Mouse (Mus musculus) kidney, embryonic 15.5 days (tissue): ENCODE data around the gene Piezo1. TPM values are rescaled to one million over a fixed set of nuclear protein-coding genes. Genes with fewer than 3 reads are reported as not detected.
"Not testable (repeated sequence)": the region's sequence is repeated elsewhere in the genome, so short reads cannot be mapped to it uniquely, and the experiment has no call there.

Source experiments
- ATAC-seq: fragments of 200-750 bp; cut with Nextera tagmentation; replicated peaks from 2 replicates; pipeline ENCODE4 v1.8.0; 2017; ENCODE audit warnings: moderate TSS enrichment; ENCODE audit not compliant: low FRiP score
- H3K27ac ChIP-seq: fragments of 300-500 bp; sonication (generic); 2 replicates; pipeline ENCODE4 v1.5.1; 2015; ENCODE audit warnings: mild to moderate bottlenecking, inconsistent platforms
- H3K27me3 ChIP-seq: fragments of 300-500 bp; sonication (generic); 2 replicates; pipeline ENCODE4 v1.6.1; 2015; ENCODE audit warnings: inconsistent platforms
- H3K36me3 ChIP-seq: fragments of 300-500 bp; sonication (generic); 2 replicates; pipeline ENCODE4 v1.6.1; 2015; ENCODE audit warnings: inconsistent platforms
- H3K4me1 ChIP-seq: fragments of 300-500 bp; sonication (generic); 2 replicates; pipeline ENCODE4 v1.6.1; 2015; ENCODE audit warnings: inconsistent platforms
- H3K4me2 ChIP-seq: fragments of 300-500 bp; sonication (generic); 2 replicates; pipeline ENCODE4 v1.6.1; 2015; ENCODE audit warnings: moderate library complexity, mild to moderate bottlenecking, inconsistent platforms
- H3K4me3 ChIP-seq: fragments of 300-500 bp; sonication (generic); replicated peaks from 2 replicates; pipeline ENCODE4 v1.5.1; 2015; ENCODE audit warnings: mild to moderate bottlenecking, inconsistent platforms
- H3K9ac ChIP-seq: fragments of 300-500 bp; sonication (generic); 2 replicates; pipeline ENCODE4 v1.6.1; 2015; ENCODE audit warnings: mild to moderate bottlenecking, inconsistent platforms
- H3K9me3 ChIP-seq: fragments of 300-500 bp; sonication (generic); replicated peaks from 2 replicates; pipeline ENCODE4 v1.6.1; 2016; ENCODE audit warnings: inconsistent platforms
- WGBS: fragments of 180-500 bp; shearing (Covaris S2); methylation state at CpG from one replicate; pipeline ENCODE4 v1.1.7; 2015; ENCODE audit warnings: mixed read lengths; 5-methylcytosine and 5-hydroxymethylcytosine counted together
- polyA plus RNA-seq: library from polyadenylated mRNA; unstranded; fragments of >200 nt; fragmentation: Nextera tagmentation; extraction: Ambion mirVana; gene quantifications from 2 replicates; pipeline ENCODE4 v1.2.1, GENCODE M21; 2015

The Piezo1 gene
- polyA plus RNA-seq, 1 experiment from 2014 or later: 17.8 TPM

DNA sequence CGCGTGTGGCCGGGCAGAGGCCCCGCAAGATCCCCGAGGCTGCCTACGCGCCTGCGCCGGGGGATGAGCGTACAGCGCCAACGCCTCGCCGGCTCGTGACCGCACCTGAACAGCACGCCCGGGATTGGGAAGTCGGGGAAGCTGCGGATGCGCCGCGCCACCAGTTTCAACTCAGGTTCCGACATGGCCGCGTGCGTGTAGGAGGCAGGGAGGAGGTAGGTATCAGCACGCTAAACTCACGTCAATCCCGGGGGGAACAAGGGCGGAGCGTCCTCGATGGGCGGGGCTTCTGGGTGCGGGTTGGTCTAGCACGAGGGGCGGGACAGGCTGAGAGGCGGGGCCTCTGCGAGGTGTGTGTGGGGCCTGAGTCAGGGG, 25.5 kb upstream of the Piezo1 start, which contains the start of gene Aprt:
Gene Aprt (minus strand): TSS at position 262 of the 375 bp plus-strand sequence.
- peaks cover 29% of the 10 kb centered on the region for H3K36me3 ChIP-seq
- H3K27me3 ChIP-seq: no peaks in the 10 kb centered on the region
- H3K4me2 ChIP-seq: peak within 1 kb of the TSS; percentile 89
- H3K9ac ChIP-seq: peak within 1 kb of the TSS; percentile 73
- peak within 1 kb of the TSS; percentile 83 for H3K4me3 ChIP-seq
- peaks cover 69% of the 10 kb centered on the region for H3K4me1 ChIP-seq
- WGBS: under 1% methylated on average over 39 of the region's 39 CpGs
- H3K9me3 ChIP-seq: no peaks in the 10 kb centered on the region
- peak; percentile 87 for ATAC-seq
- H3K27ac ChIP-seq: peak within 1 kb of the TSS; percentile 87

DNA sequence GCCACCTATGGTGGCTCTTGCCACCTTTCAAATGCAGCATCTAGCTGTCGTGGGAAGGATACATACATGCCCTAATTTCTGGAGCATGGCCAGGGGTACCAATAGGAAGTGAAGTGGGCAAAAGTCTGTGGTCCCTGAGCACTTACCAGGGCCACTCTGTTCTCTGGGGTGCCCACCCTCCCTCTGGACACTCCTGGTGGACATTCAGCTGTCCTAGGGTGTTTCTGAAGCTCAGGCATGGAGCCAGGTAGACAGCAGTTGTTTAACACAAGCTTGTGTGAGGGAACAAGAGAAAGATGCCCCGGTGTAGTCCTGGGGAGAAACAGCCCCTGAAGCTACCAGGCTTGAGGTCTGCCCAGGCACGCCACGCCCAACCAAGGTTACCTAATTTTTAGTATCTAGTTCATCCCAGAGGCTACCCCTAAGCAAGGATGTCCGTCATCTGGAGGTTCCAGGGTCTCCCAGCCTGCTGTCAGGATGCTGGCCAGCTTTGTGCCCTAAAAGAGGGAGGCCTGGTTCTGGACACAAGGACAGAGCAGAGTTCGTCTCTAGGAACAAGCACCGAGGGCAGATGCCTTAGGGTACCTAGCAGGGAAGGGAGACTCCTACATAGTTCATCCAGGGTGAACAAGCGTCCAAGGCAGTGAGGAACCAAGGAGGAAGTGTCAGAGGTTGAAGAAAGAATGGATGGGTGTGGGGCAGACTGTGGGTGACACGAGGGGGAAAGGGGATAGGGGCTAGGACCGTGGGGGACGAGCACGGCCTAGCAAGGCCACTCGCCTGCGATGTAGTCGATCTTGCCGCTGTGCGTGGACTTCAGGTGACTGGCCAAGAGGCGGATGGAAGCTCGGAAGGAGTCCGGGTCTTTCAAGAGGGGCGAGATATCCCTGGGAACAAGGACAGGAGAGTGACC, 24.9 kb upstream of the Piezo1 start:
- H3K27ac ChIP-seq: peak overlapping the region; percentile 87
- no peaks in the 10 kb centered on the region for H3K9me3 ChIP-seq
- H3K27me3 ChIP-seq: no peaks in the 10 kb centered on the region
- peak overlapping the region; percentile 83 for H3K4me3 ChIP-seq
- peaks cover 69% of the 10 kb centered on the region for H3K4me1 ChIP-seq
- WGBS: 18% methylated on average over 21 of the region's 21 CpGs
- peak; percentile 7 for ATAC-seq
- peaks cover 35% of the 10 kb centered on the region for H3K36me3 ChIP-seq
- peak overlapping the region; percentile 73 for H3K9ac ChIP-seq
- peak overlapping the region; percentile 89 for H3K4me2 ChIP-seq

DNA sequence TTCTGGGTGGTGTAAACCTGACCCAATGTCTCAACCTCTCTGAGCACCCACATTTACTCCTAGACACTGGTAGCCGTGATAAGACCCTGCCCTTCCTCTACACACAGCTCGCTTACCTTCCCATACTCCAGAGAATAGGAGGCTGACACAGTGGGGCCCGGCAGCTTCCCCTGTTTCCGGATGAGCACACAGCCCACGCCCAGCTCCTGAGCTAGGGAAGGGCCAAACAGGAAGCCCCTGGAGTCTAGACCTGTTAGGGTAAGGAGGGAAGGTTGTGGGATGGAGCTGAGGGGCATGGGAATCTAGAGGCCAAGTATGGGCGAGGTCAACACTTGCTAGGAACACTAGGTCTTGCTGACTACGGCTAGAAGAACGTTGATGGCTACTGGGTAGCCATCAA, 24.2 kb upstream of the Piezo1 start:
- peak overlapping the region; percentile 89 for H3K4me2 ChIP-seq
- 43% methylated on average over 8 of the region's 8 CpGs for WGBS
- peak overlapping the region; percentile 67 for H3K27ac ChIP-seq
- no peaks in the 10 kb centered on the region for H3K9me3 ChIP-seq
- H3K36me3 ChIP-seq: peaks cover 42% of the 10 kb centered on the region
- H3K27me3 ChIP-seq: no peaks in the 10 kb centered on the region
- no peak for ATAC-seq
- H3K9ac ChIP-seq: no peak overlapping the region
- H3K4me3 ChIP-seq: peak overlapping the region; percentile 83
- peaks cover 67% of the 10 kb centered on the region for H3K4me1 ChIP-seq

DNA sequence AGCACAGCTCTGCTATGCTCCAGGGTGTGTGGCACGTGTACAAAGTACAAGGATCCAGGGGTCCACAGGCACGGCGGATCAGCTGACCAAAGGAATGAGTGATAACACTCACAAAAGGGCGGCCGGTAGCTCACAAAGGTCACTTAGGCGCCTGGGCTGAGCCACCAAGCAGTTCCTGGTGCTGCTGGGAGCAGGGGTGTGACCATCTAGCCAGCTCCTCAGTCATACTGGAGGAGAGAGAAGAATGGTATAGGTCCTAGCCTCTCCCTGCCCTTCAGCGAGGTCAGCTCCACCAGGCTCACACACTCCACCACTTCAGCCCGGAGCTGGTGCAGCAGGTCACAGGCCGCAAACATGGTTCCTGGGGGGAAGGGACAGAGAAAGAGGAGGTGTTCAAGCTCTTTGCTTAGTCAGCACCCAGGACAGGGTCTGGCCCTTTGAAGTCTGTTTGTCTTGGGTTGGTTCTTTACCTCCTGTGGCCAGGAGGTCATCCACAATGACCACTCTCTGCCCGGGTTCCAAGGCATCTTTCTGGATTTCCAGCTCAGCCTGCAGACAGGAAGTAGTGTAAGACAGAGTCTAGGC, 23.6 kb upstream of the Piezo1 start:
- Histone ChIP-seq H3K27ac (peak overlapping the region; percentile 67), H3K36me3 (peaks cover 47% of the 10 kb centered on the region), H3K4me3 (peak overlapping the region; percentile 83), H3K9ac (no peak overlapping the region), H3K4me2 (peak overlapping the region; percentile 89), H3K27me3 (no peaks in the 10 kb centered on the region), H3K9me3 (no peaks in the 10 kb centered on the region), H3K4me1 (peaks cover 66% of the 10 kb centered on the region)
- ATAC-seq: no peak
- 41% methylated on average over 10 of the region's 10 CpGs for WGBS

DNA sequence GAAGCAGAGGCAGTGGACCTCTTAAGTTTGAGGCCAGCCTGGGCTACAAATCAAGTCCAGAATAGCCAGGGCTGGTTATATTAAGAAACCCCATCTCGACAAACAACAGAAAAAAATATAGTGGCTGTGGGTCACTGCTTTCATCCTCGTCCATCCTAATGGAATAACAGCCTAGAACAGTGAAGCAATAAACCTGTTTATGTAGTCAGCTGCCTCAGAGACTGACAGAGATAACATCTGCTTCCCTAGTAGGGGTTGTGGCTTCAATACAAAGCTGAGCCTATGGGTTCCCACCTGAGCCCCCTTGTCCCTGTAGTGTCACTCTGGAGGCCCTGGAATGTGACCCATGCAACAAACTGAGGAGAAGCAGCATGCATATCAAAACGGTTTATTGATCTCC, 23.1 kb upstream of the Piezo1 start:
- Histone ChIP-seq H3K9me3 (no peaks in the 10 kb centered on the region), H3K27me3 (no peaks in the 10 kb centered on the region), H3K4me2 (peak overlapping the region; percentile 89; the same call in 1 of the 2 replicates), H3K4me1 (peaks cover 66% of the 10 kb centered on the region), H3K36me3 (peaks cover 52% of the 10 kb centered on the region), H3K9ac (no peak overlapping the region), H3K4me3 (no peak overlapping the region), H3K27ac (peak overlapping the region; percentile 67)
- no peak for ATAC-seq
- WGBS: 27% methylated on average over 3 of the region's 3 CpGs

DNA sequence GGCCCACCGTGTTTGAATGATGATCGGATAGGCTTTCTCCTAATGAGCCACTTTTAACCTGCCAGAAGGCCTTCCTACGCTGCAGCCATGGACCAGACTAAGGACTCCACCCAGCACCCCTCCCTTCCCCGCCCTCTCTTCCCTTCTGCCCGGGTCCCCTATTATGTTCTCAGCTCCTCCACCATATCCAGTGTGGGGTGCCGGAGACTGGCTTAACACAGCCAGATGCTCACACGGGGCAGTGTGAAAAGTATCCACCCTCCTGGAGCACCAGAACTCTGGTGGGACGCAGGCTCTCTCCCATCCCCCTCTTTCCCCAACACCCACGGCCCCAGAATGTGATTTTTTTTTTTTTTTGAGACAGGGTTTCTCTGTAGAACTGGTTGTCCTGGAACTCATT, 22.4 kb upstream of the Piezo1 start:
- H3K9me3 ChIP-seq: no peaks in the 10 kb centered on the region
- peaks cover 66% of the 10 kb centered on the region for H3K4me1 ChIP-seq
- no peak overlapping the region for H3K4me3 ChIP-seq
- no peak overlapping the region for H3K4me2 ChIP-seq
- peak overlapping the region; percentile 67; the same call in 1 of the 2 replicates for H3K27ac ChIP-seq
- H3K9ac ChIP-seq: no peak overlapping the region
- no peaks in the 10 kb centered on the region for H3K27me3 ChIP-seq
- peaks cover 54% of the 10 kb centered on the region for H3K36me3 ChIP-seq
- ATAC-seq: no peak
- WGBS: 54% methylated on average over 9 of the region's 9 CpGs

DNA sequence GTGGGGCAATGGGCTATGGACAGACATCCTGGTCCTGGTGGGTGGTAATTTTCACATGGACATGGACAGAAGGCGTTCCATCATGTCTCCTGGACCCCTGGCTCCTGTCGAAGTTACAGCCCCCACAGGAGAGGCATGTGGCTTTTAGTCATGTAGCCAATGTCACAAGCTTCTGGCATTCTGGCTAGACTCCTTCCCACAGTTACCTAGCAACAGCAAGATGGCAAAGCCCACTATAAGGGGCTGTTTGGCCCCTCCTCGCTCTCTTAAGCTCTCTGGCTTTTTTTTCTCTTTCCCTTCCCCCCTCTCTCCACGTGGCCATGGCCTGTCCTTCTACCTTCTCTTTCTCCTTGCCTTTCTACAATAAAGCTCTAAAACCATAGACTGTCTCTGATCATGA, 22.0 kb upstream of the Piezo1 start:
- peak overlapping the region; percentile 10; the same call in 1 of the 2 replicates for H3K27ac ChIP-seq
- H3K4me2 ChIP-seq, H3K4me3 ChIP-seq, H3K27me3 ChIP-seq, H3K9ac ChIP-seq, ATAC-seq, H3K9me3 ChIP-seq: not testable (repeated sequence)
- H3K4me1 ChIP-seq: peaks cover 66% of the 10 kb centered on the region
- H3K36me3 ChIP-seq: peaks cover 54% of the 10 kb centered on the region
- 49% methylated on average over 4 of the region's 4 CpGs for WGBS

DNA sequence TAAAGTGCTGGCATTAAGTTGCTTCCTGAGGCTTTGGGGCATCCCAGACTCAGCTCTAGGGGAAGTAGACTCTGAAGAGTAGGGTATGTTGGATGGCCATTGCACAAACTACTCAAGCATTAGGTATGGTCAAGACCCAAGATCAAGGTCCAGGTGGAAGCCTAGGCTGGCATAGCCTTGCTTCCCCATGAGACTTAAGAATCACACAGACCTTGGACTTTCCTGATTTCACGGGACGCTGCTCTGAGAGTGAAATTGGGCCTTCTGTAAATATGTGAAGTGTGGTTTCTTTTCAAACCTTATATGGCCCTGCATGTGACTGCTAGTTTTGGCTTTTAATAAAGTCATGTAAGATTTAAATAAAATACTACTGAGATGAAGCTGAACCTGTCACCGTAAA, 21.6 kb upstream of the Piezo1 start:
- Histone ChIP-seq H3K9ac (no peak overlapping the region), H3K27ac (0 out of 2 replicates have a peak overlapping the region, but pooled peaks have one; percentile 10), H3K4me3 (no peak overlapping the region), H3K36me3 (peaks cover 54% of the 10 kb centered on the region), H3K4me2 (no peak overlapping the region), H3K27me3 (no peaks in the 10 kb centered on the region), H3K4me1 (peaks cover 66% of the 10 kb centered on the region), H3K9me3 (no peaks in the 10 kb centered on the region)
- no peak for ATAC-seq
- WGBS: 87% methylated on average over 3 of the region's 3 CpGs

DNA sequence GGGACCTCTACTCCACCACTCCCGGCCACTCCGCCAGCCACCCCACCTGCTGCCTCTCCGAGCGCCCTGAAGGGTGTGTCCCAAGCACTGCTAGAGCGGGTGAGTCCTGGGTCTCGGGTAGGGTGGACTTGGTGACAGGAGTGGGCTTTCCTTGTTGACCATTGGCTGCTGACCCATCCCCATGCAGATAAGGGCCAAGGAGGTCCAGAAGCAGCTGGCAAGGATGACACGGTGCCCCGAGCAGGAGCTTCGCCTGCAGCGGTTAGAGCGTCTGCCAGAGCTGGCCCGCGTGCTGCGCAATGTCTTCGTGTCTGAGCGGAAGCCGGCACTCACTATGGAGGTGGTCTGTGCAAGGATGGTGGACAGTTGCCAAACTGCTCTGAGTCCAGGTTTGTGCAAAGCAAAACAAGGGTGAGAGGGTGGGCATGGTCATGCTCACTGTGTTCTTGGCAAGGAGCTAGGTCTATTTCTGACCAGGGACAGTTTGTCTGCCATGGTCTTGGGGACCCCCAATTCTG, 20.7 kb upstream of the Piezo1 start:
- Histone ChIP-seq H3K36me3 (peaks cover 54% of the 10 kb centered on the region), H3K27ac (no peak overlapping the region), H3K27me3 (no peaks in the 10 kb centered on the region), H3K4me3 (no peak overlapping the region), H3K9me3 (no peaks in the 10 kb centered on the region), H3K9ac (no peak overlapping the region), H3K4me1 (peaks cover 64% of the 10 kb centered on the region), H3K4me2 (no peak overlapping the region)
- 93% methylated on average over 17 of the region's 17 CpGs for WGBS
- no peak for ATAC-seq

DNA sequence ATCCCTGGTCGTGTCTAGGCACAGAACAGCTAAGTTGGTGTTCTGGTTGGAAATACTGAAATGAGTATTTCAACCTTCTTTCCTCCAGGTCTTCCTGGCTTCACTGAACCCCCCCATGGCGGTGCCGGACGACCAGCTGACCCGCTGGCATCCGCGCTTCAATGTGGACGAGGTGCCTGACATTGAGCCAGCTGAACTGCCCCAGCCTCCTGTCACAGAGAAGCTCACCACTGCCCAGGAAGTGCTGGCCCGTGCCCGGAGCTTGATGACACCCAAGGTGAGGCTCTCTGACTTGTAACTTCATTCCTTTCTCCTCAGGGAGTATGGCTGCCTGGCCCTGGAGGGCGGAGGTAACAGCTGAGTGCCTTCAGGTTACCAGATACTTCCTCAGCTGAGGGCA, 20.0 kb upstream of the Piezo1 start:
- no peak overlapping the region for H3K4me3 ChIP-seq
- H3K4me1 ChIP-seq: peaks cover 65% of the 10 kb centered on the region
- no peak overlapping the region for H3K4me2 ChIP-seq
- no peaks in the 10 kb centered on the region for H3K9me3 ChIP-seq
- H3K9ac ChIP-seq: no peak overlapping the region
- H3K27me3 ChIP-seq: no peaks in the 10 kb centered on the region
- no peak overlapping the region for H3K27ac ChIP-seq
- no peak for ATAC-seq
- peaks cover 54% of the 10 kb centered on the region for H3K36me3 ChIP-seq
- 89% methylated on average over 11 of the region's 11 CpGs for WGBS

DNA sequence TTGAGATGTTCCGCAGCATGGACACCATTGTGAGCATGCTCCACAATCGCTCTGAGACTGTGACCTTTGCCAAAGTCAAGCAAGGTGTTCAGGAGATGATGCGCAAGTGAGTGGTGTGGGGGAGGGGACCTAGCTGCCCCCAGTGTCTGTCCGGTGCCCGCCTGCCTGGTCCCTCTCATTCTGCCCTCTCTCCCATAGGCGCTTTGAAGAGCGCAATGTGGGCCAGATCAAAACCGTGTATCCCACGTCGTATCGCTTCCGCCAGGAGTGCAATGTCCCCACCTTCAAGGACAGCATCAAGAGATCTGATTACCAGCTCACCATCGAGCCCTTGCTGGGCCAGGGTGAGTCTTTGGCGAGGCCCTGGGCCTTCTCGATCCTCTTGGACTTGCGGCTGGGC, 18.9 kb upstream of the Piezo1 start:
- Histone ChIP-seq H3K4me1 (peaks cover 53% of the 10 kb centered on the region), H3K27ac (no peak overlapping the region), H3K4me2 (no peak overlapping the region), H3K36me3 (peaks cover 54% of the 10 kb centered on the region), H3K9me3 (no peaks in the 10 kb centered on the region), H3K9ac (no peak overlapping the region), H3K27me3 (no peaks in the 10 kb centered on the region), H3K4me3 (peak overlapping the region; percentile 91; the same call in 1 of the 2 replicates)
- WGBS: 95% methylated on average over 16 of the region's 16 CpGs
- ATAC-seq: no peak

DNA sequence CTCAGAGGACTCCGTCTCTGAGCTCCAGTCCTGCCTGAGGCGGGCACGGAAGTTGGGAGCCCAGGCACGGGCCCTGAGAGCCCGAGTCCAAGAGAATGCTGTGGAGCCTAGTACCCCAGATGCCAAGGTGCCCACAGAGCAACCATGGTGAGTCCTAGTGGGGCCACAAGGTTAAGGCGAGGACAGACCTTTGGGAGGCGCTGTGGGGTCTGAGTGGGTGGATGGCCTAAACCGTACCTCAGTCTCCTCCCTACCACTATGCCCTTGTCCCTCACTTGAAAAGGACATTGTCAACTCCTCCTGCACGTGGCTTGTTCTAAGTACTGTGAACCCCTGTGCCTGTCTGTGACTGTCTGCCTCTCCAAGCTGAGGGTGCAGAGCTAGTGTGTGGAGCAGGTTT, 18.2 kb upstream of the Piezo1 start:
- Histone ChIP-seq H3K4me2 (peak overlapping the region; percentile 83), H3K27me3 (no peaks in the 10 kb centered on the region), H3K36me3 (peaks cover 51% of the 10 kb centered on the region), H3K27ac (peak overlapping the region; percentile 37; the same call in 1 of the 2 replicates), H3K9ac (peak overlapping the region; percentile 90), H3K4me1 (peaks cover 47% of the 10 kb centered on the region), H3K9me3 (no peaks in the 10 kb centered on the region), H3K4me3 (peak overlapping the region; percentile 91)
- WGBS: 65% methylated on average over 9 of the region's 9 CpGs
- ATAC-seq: no peak
